Mouse (Mus musculus): ENCODE results near the gene Smg7. TPM values are rescaled to one million over a fixed set of nuclear protein-coding genes. Genes with fewer than 3 reads are reported as not detected.

The Smg7 gene
- 27.3 and 32.6 TPM in 2 replicates for polyA plus RNA-seq (2015; fragmentation: Nextera tagmentation; extraction: Ambion mirVana)

DNA sequence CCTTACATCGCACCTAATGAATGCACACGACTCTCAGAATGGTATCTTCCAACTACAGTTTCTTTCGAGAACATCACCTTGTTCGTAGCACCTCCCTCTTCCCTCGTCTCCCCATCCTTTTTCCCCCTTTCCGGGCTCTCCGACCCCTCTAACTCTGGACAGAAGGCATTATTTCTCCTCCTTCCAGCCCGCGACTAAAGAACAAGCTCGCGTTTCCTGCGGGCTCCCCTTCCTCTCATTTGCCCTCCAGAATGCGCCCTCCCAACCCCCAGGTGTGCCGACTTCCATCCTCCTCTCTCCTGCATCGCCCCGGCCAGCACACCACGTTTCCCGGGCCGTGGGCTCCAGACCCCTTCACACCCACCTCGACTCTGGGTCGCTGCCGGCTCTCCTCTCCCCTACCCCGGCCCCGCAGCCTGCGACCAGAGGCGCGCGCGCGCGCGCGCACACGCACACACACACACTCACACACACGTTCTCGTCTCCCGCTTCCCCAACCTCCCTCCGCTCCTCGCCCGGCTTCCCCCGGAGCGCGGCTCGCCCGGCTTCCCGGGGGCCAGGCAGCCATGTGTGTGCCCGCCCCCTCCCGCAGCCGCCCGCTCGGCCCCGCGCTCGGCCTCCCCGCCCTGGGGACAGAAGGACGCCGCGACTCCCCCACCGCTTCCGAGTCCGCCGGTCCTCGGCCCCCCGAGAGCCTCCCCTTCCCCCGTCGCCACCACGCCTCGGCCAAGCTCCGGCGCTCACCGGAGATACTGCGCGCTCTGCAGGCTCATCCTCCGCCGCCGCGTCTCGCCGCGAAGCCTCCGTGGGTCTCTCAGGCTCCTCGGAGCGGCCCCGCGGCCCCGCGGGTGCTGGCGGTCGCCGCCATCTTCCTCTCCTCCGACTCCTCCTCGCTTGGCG is at the start of gene Smg7:
Gene Smg7 (minus strand): TSS at position 882 of the 900 bp plus-strand sequence.
- WGBS, result under 1% methylated on average over 82 of the region's 93 CpGs
- Histone ChIP-seq H3K4me3 (ENCODE audit: low read length) (peak within 1 kb of the TSS; percentile 80), H3K9me3 (ENCODE audit: control insufficient read depth, low read length) (no peaks in the 10 kb centered on the region), H3K27me3 (replicated peaks; ENCODE audit: control insufficient read depth, insufficient read depth, low read length) (no peaks in the 10 kb centered on the region), H3K4me1 (ENCODE audit: control insufficient read depth, insufficient read depth, low read depth, low read length) (peaks cover 17% of the 10 kb centered on the region), H3K27ac (ENCODE audit: low read depth, low read length) (peak within 1 kb of the TSS; percentile 100), H3K9ac (ENCODE audit: low read depth, low read length) (peak within 1 kb of the TSS; percentile 93), H3K36me3 (ENCODE audit: control insufficient read depth, insufficient read depth, low read length) (no peaks in the 10 kb centered on the region), H3K4me2 (ENCODE audit: low read length) (peak within 1 kb of the TSS; percentile 96)
- ATAC-seq, result peak; percentile 43

GRCm38 (mm10) chr1:152942977-152943376 is 40.5 kb upstream of the Smg7 start:
- ATAC-seq, result no peak
- no peaks in the 10 kb centered on the region for H3K27me3 ChIP-seq (replicated peaks; ENCODE audit: control insufficient read depth, insufficient read depth, low read length)
- no peaks in the 10 kb centered on the region for H3K9me3 ChIP-seq (ENCODE audit: control insufficient read depth, low read length)
- no peaks in the 10 kb centered on the region for H3K36me3 ChIP-seq (ENCODE audit: control insufficient read depth, insufficient read depth, low read length)
- 59% methylated on average over 4 of the region's 4 CpGs for WGBS
- H3K4me1 ChIP-seq (ENCODE audit: control insufficient read depth, insufficient read depth, low read depth, low read length), result no peaks in the 10 kb centered on the region
- H3K4me2 ChIP-seq (ENCODE audit: low read length), result no peak overlapping the region
- no peak overlapping the region for H3K4me3 ChIP-seq (ENCODE audit: low read length)
- H3K9ac ChIP-seq (ENCODE audit: low read depth, low read length), result no peak overlapping the region
- no peak overlapping the region for H3K27ac ChIP-seq (ENCODE audit: low read depth, low read length)

GRCm38 (mm10) chr1:152936365-152936764 is 33.9 kb upstream of the Smg7 start:
- H3K9ac ChIP-seq (ENCODE audit: low read depth, low read length), result no peak overlapping the region
- WGBS, result 76% methylated on average over 5 of the region's 5 CpGs

GRCm38 (mm10) chr1:152935476-152935875 is 33.0 kb upstream of the Smg7 start:
- H3K9me3 ChIP-seq (ENCODE audit: control insufficient read depth, low read length), result no peaks in the 10 kb centered on the region
- H3K9ac ChIP-seq (ENCODE audit: low read depth, low read length), result no peak overlapping the region
- no peaks in the 10 kb centered on the region for H3K36me3 ChIP-seq (ENCODE audit: control insufficient read depth, insufficient read depth, low read length)
- no peak overlapping the region for H3K27ac ChIP-seq (ENCODE audit: low read depth, low read length)
- no peak for ATAC-seq
- H3K4me3 ChIP-seq (ENCODE audit: low read length), result no peak overlapping the region
- no peak overlapping the region for H3K4me2 ChIP-seq (ENCODE audit: low read length)
- 56% methylated on average over 6 of the region's 6 CpGs for WGBS
- no peaks in the 10 kb centered on the region for H3K4me1 ChIP-seq (ENCODE audit: control insufficient read depth, insufficient read depth, low read depth, low read length)
- no peaks in the 10 kb centered on the region for H3K27me3 ChIP-seq (replicated peaks; ENCODE audit: control insufficient read depth, insufficient read depth, low read length)

More at GRCm38 (mm10) chr1:152936365-152936764, 33.9 kb upstream of the Smg7 start:
- no peaks in the 10 kb centered on the region for H3K27me3 ChIP-seq (replicated peaks; ENCODE audit: control insufficient read depth, insufficient read depth, low read length)
- H3K27ac ChIP-seq (ENCODE audit: low read depth, low read length), result no peak overlapping the region
- no peak overlapping the region for H3K4me2 ChIP-seq (ENCODE audit: low read length)
- no peak overlapping the region for H3K4me3 ChIP-seq (ENCODE audit: low read length)
- no peaks in the 10 kb centered on the region for H3K4me1 ChIP-seq (ENCODE audit: control insufficient read depth, insufficient read depth, low read depth, low read length)
- H3K36me3 ChIP-seq (ENCODE audit: control insufficient read depth, insufficient read depth, low read length), result no peaks in the 10 kb centered on the region
- H3K9me3 ChIP-seq (ENCODE audit: control insufficient read depth, low read length), result no peaks in the 10 kb centered on the region
- no peak for ATAC-seq

GRCm38 (mm10) chr1:152933962-152934361 is 31.5 kb upstream of the Smg7 start:
- Histone ChIP-seq H3K4me1 (ENCODE audit: control insufficient read depth, insufficient read depth, low read depth, low read length) (no peaks in the 10 kb centered on the region), H3K9me3 (ENCODE audit: control insufficient read depth, low read length) (no peaks in the 10 kb centered on the region)
- WGBS, result 63% methylated on average over 11 of the region's 11 CpGs

GRCm38 (mm10) chr1:152921786-152922185 is 19.3 kb upstream of the Smg7 start:
- Histone ChIP-seq H3K4me1 (ENCODE audit: control insufficient read depth, insufficient read depth, low read depth, low read length) (no peaks in the 10 kb centered on the region), H3K27ac (ENCODE audit: low read depth, low read length) (no peak overlapping the region), H3K36me3 (ENCODE audit: control insufficient read depth, insufficient read depth, low read length) (no peaks in the 10 kb centered on the region), H3K9ac (ENCODE audit: low read depth, low read length) (no peak overlapping the region), H3K4me2 (ENCODE audit: low read length) (no peak overlapping the region), H3K27me3 (replicated peaks; ENCODE audit: control insufficient read depth, insufficient read depth, low read length) (no peaks in the 10 kb centered on the region), H3K4me3 (ENCODE audit: low read length) (no peak overlapping the region), H3K9me3 (ENCODE audit: control insufficient read depth, low read length) (no peaks in the 10 kb centered on the region)
- WGBS, result 90% methylated on average over 3 of the region's 3 CpGs
- no peak for ATAC-seq

More at GRCm38 (mm10) chr1:152933962-152934361, 31.5 kb upstream of the Smg7 start:
- Histone ChIP-seq H3K9ac (ENCODE audit: low read depth, low read length) (no peak overlapping the region), H3K27ac (ENCODE audit: low read depth, low read length) (no peak overlapping the region), H3K4me2 (ENCODE audit: low read length) (no peak overlapping the region), H3K27me3 (replicated peaks; ENCODE audit: control insufficient read depth, insufficient read depth, low read length) (no peaks in the 10 kb centered on the region), H3K4me3 (ENCODE audit: low read length) (no peak overlapping the region), H3K36me3 (ENCODE audit: control insufficient read depth, insufficient read depth, low read length) (no peaks in the 10 kb centered on the region)
- ATAC-seq, result no peak

DNA sequence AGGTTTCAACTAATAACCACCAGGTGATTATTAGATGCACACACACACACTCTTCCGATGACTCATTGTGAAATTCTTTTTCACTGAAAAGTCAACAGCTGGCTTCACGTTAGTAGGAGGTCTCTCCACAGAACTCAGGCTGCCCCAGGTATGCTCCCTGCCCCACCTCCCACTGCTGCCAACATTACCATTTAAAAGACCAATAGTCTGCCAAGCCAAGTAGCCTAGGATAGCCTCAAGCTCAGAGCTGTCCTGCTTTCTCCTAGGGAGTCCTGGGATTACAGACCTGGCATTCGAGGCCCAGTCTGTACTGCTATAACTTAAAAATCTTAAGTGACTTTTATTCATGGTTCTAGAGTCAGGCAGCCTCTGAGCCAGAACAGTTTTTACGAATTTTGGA is 15.2 kb upstream of the Smg7 start:
- H3K36me3 ChIP-seq (ENCODE audit: control insufficient read depth, insufficient read depth, low read length), result no peaks in the 10 kb centered on the region
- H3K9me3 ChIP-seq (ENCODE audit: control insufficient read depth, low read length), result no peaks in the 10 kb centered on the region
- no peak overlapping the region for H3K27ac ChIP-seq (ENCODE audit: low read depth, low read length)
- WGBS, result 83% methylated on average over 4 of the region's 4 CpGs
- no peak for ATAC-seq
- H3K27me3 ChIP-seq (replicated peaks; ENCODE audit: control insufficient read depth, insufficient read depth, low read length), result no peaks in the 10 kb centered on the region
- H3K9ac ChIP-seq (ENCODE audit: low read depth, low read length), result no peak overlapping the region
- H3K4me3 ChIP-seq (ENCODE audit: low read length), result no peak overlapping the region
- no peak overlapping the region for H3K4me2 ChIP-seq (ENCODE audit: low read length)
- no peaks in the 10 kb centered on the region for H3K4me1 ChIP-seq (ENCODE audit: control insufficient read depth, insufficient read depth, low read depth, low read length)

- no peaks in the 10 kb centered on the region for H3K27me3 ChIP-seq (replicated peaks; ENCODE audit: control insufficient read depth, insufficient read depth, low read length)
- WGBS, result 86% methylated on average over 5 of the region's 5 CpGs
These were observed 14.5 kb upstream of the Smg7 start for GRCm38 (mm10) chr1:152916936-152917335.

GRCm38 (mm10) chr1:152915766-152916165 is 13.3 kb upstream of the Smg7 start:
- Histone ChIP-seq H3K9me3 (ENCODE audit: control insufficient read depth, low read length) (no peaks in the 10 kb centered on the region), H3K4me1 (ENCODE audit: control insufficient read depth, insufficient read depth, low read depth, low read length) (no peaks in the 10 kb centered on the region), H3K9ac (ENCODE audit: low read depth, low read length) (no peak overlapping the region), H3K4me3 (ENCODE audit: low read length) (no peak overlapping the region), H3K27me3 (replicated peaks; ENCODE audit: control insufficient read depth, insufficient read depth, low read length) (no peaks in the 10 kb centered on the region), H3K36me3 (ENCODE audit: control insufficient read depth, insufficient read depth, low read length) (no peaks in the 10 kb centered on the region), H3K27ac (ENCODE audit: low read depth, low read length) (no peak overlapping the region), H3K4me2 (ENCODE audit: low read length) (no peak overlapping the region)
- 46% methylated on average over 5 of the region's 5 CpGs for WGBS
- no peak for ATAC-seq

More at GRCm38 (mm10) chr1:152916936-152917335, 14.5 kb upstream of the Smg7 start:
- H3K27ac ChIP-seq (ENCODE audit: low read depth, low read length), result no peak overlapping the region
- H3K9ac ChIP-seq (ENCODE audit: low read depth, low read length), result no peak overlapping the region
- H3K9me3 ChIP-seq (ENCODE audit: control insufficient read depth, low read length), result no peaks in the 10 kb centered on the region
- no peak overlapping the region for H3K4me3 ChIP-seq (ENCODE audit: low read length)
- no peak for ATAC-seq
- H3K4me1 ChIP-seq (ENCODE audit: control insufficient read depth, insufficient read depth, low read depth, low read length), result no peaks in the 10 kb centered on the region
- no peaks in the 10 kb centered on the region for H3K36me3 ChIP-seq (ENCODE audit: control insufficient read depth, insufficient read depth, low read length)
- H3K4me2 ChIP-seq (ENCODE audit: low read length), result no peak overlapping the region

All from hindbrain, embryonic 16.5 days (tissue).